Mouse (Mus musculus) bone marrow macrophage, adult 2 months (primary cell): ENCODE measurements around the gene Tdg. TPM values are rescaled to one million over a fixed set of nuclear protein-coding genes. Genes with fewer than 3 reads are reported as not detected.

ENCODE experiments used
- H3K27ac ChIP-seq: 2 replicates; pipeline ENCODE4 v1.5.1; 2012; ENCODE audit warnings: low read depth, low read length; ENCODE audit not compliant: insufficient read depth
- H3K4me1 ChIP-seq: 2 replicates; pipeline ENCODE4 v1.6.1; 2012; ENCODE audit warnings: low read length; ENCODE audit not compliant: control insufficient read depth, insufficient read depth
- H3K4me3 ChIP-seq: 2 replicates; pipeline ENCODE4 v1.5.1; 2012; ENCODE audit warnings: mild to moderate bottlenecking, low read length, moderate library complexity; ENCODE audit not compliant: insufficient read depth
- CTCF ChIP-seq: IDR thresholded peaks from 2 replicates; pipeline ENCODE4 v1.5.1; 2012; ENCODE audit warnings: low read depth, mild to moderate bottlenecking, low read length, moderate library complexity
- POLR2A ChIP-seq: IDR thresholded peaks from 2 replicates; pipeline ENCODE4 v1.6.1; 2012; ENCODE audit warnings: mild to moderate bottlenecking, low read depth, low read length, borderline replicate concordance
- polyA plus RNA-seq: library from polyadenylated mRNA; stranded (reverse); fragments of >200 nt; gene quantifications from 2 replicates; pipeline ENCODE4 v1.2.4, GENCODE M21; 2012; ENCODE audit not compliant: missing spikeins, insufficient read depth, insufficient read length

Gene Tdg
- polyA plus RNA-seq, 1 experiment, result 25.6 TPM

- H3K4me3 ChIP-seq, result no peak within 1 kb of the TSS
- peaks cover 6% of the 10 kb centered on the region for H3K4me1 ChIP-seq
- no peak for TF ChIP-seq CTCF
- no peak for TF ChIP-seq POLR2A
- no peak within 1 kb of the TSS for H3K27ac ChIP-seq
These were observed 60.9 kb downstream of the Tdg start, which contains the start of gene Glt8d2 for GRCm38 (mm10) chr10:82690494-82690893. TSS of gene Glt8d2 (minus strand) at chr10:82690650.

- Histone ChIP-seq H3K27ac (no peak within 1 kb of the TSS), H3K4me1 (peaks cover 26% of the 10 kb centered on the region), H3K4me3 (no peak within 1 kb of the TSS)
- no peak for TF ChIP-seq POLR2A
- TF ChIP-seq CTCF, result no peak
These were observed 66.3 kb downstream of the Tdg start, which contains the start of gene Hcfc2 for GRCm38 (mm10) chr10:82695956-82696355. TSS of gene Hcfc2 (plus strand) at chr10:82696160.

DNA sequence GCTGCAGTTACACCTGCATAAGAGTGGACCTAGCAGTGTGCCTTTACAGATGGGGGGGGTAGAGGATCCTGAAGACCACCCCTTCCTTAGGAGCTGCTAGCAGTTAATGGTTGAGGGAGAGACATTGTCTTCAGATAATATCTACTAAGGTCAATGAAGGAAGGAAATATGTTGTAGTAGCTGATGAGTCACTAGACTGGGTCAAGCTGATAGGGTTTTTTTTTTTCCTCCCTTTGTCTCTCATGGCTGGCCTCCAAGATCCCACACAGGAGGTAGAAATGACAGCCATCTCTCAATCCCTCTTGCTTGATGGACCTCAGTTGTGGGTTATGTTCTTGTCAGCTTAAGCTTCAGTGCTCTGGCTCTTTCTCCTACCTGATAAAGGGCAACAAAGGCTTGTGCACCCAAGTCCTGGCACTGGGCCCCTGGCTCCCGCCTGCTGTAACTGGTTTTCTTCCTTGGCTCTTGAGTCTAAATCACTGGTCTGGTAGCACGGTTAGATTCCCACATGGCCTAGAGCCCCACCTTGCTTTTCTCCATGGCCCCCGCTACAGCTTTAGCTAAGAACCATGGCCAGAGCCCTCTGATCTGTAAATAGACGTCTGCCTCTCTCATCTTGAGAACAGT lies 66.9 kb downstream of the Tdg start:
- H3K4me1 ChIP-seq, result peaks cover 26% of the 10 kb centered on the region
- TF ChIP-seq POLR2A, result no peak
- no peak for TF ChIP-seq CTCF
- no peak overlapping the region for H3K4me3 ChIP-seq
- no peak overlapping the region for H3K27ac ChIP-seq

- Histone ChIP-seq H3K4me1 (peaks cover 26% of the 10 kb centered on the region), H3K27ac (no peak overlapping the region), H3K4me3 (no peak overlapping the region)
- TF ChIP-seq POLR2A (no peak), CTCF (no peak)
These were observed 67.8 kb downstream of the Tdg start for GRCm38 (mm10) chr10:82697305-82697898.

DNA sequence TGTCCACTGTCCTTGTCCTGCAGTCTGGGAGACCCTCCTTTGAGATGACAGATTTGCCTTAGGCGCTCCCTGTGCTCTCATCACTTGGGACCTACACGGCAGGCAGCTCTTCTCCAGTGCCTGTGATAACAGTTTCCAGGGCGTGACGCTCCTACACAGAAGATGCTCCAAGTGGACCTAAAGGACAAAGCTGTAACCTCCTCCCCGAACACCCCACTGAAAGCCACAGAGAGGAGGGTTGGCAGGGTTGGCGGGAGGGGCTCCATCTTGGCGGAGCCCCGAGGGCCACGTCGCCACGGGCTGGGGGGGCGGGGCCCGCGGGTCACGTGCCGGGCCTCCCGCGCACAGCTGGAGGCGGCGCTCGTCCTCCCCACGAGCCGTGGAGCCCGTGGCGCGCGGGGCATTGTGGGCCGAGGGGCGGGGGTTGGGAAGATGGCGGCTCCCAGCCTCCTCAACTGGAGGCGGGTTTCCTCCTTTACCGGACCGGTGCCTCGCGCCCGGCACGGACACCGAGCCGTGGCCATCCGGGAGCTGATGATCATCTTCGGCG lies 69.2 kb downstream of the Tdg start:
- H3K27ac ChIP-seq, result no peak overlapping the region
- H3K4me1 ChIP-seq, result peaks cover 26% of the 10 kb centered on the region
- no peak for TF ChIP-seq CTCF
- TF ChIP-seq POLR2A, result no peak
- peak overlapping the region; percentile 85 for H3K4me3 ChIP-seq

- Histone ChIP-seq H3K4me3 (peak overlapping the region; percentile 85), H3K27ac (no peak overlapping the region), H3K4me1 (peaks cover 26% of the 10 kb centered on the region)
- no peak for TF ChIP-seq CTCF
These were observed 69.8 kb downstream of the Tdg start for GRCm38 (mm10) chr10:82699296-82699941.

Other genes starting within 250 kb of the Tdg start
- gene Gm1553, start 137.2 kb upstream of the Tdg start, polyA plus RNA-seq, result not detected in 2 replicates
- 18.5 and 18.6 TPM in 2 replicates for gene 1190007I07Rik, start 6.6 kb upstream of the Tdg start, polyA plus RNA-seq
- gene Glt8d2, start 60.8 kb downstream of the Tdg start, polyA plus RNA-seq, result not detected in 2 replicates
- 13.2 and 15.5 TPM in 2 replicates for gene Hcfc2, start 66.3 kb downstream of the Tdg start, polyA plus RNA-seq
- 17.1 and 19.1 TPM in 2 replicates for gene Nfyb, start 134.3 kb downstream of the Tdg start, polyA plus RNA-seq
- 82.9 and 88.9 TPM in 2 replicates for gene Txnrd1, start 204.1 kb downstream of the Tdg start, polyA plus RNA-seq
- 3.5 and 4.3 TPM in 2 replicates for gene Eid3, start 236.8 kb downstream of the Tdg start, polyA plus RNA-seq